Mouse (Mus musculus) T-helper 1 cell (primary cell): Measurements from ENCODE around the gene Olfr679.
"Not testable (repeated sequence)": the region's sequence is repeated elsewhere in the genome, so short reads cannot be mapped to it uniquely, and the experiment has no call there.

Source experiments
- in situ Hi-C: fragments of 300-600 bp; cut with MboI, MseI; formaldehyde crosslinking; loops from one replicate; pipeline ENCODE4 v1.15.1; 2025; ENCODE audit warnings: high pct_unique_total_duplicates

The Olfr679 gene

DNA sequence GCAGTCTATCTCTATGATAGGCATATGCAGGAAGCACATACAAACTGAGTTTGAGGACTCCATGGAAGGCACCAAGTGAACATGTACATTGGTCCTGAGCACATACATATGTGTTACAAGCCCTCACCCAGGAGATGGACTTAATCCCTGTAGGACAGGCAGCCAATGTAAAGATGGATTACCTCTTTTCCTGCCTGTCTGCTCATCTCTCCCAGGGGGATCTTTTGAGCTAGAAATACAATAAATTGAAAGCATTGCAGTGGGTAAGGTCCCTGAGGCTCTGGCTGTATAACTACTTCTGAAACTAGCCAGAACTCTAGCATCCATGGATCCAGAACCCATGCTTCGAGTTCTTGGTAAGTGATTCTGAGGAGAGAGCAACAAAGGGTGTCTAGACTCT lies at the start of gene Olfr679:
Gene Olfr679, plus strand, starts transcription at position 301 of the 400 bp plus-strand sequence.
- in situ Hi-C loops = no loop called here

DNA sequence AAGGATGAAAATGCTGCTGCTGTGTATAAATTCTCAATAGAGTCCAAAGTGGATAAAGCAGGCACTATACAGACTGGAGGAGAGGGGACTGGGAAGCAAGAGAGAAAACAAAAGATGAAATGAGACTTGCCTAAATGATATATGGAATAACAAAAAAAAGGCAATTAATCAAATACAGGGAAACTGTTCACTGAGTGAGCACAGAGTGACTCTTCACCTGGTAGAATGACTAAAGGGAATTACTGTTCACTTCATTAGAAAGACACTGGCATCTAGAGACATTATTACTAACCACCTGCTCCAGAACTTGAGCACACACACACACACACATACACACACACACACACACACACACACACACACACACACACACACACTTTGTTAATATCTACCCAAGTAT lies 48.6 kb upstream of the Olfr679 start, which contains the start of gene Olfr676:
Gene Olfr676, plus strand, starts transcription at position 301 of the 400 bp plus-strand sequence.
- in situ Hi-C loops = loop anchor here (5.0 kb wide), 1 partner anchor 485 kb away; no protein-coding TSS in a partner anchor

DNA sequence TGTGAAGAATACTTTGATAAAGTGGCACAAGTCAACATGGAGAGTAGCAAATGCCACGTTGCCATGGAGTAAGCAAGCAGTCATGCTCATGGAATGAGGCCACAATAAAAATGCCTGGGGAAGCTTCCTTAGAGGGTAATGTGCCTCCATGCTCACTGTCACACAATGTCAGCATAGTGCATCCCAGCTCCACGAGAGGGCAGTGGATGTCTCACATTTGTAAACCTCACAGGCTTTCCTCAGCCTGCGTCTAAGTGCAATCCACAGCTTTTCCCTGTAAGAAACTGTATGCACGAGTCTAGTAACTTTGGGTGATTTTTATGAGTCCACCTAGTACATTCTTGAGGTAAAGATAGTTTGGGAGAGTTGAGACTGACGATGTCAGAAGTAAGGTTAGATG lies 47.2 kb upstream of the Olfr679 start:
- in situ Hi-C loops = loop anchor here (5.0 kb wide), 1 partner anchor 483 kb away; no protein-coding TSS in a partner anchor

DNA sequence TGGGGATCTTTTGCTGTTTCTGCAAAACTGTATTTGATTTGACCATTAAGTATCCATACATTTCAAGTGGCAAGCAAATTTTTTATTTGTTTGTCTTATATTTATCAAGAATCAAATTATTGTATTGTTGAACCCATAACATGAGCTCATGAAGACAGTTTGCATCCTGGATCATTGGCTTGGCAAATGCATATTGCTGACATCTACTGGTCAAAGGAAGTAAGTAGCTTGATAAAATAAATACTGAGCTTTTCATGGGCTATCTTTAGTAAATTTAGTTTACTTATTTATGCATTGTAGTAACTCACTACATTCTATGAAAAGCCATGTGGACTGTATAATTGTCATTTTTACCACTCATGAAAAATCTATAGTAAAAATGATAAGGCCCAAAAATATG lies 22.1 kb upstream of the Olfr679 start:
- in situ Hi-C loops = no loop called here

DNA sequence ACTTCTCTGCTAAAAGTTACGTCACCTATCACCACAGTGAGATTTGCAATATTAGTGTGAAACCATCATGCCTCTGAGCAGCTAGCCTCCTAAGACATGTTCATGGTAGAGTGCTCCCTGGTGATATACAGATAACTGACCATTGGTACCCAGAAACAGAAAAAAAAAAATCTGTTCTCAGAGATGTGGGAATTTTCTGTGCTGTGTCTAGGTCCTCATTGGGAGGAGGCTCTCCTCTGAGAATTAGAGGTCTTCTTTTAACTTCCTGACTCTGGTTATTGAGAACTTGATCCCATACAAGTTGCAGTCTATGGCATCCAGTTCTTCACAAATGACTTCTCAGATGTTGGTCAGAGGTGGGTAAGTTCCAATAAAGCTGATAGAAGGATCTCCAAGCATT lies 16.8 kb upstream of the Olfr679 start, which contains the start of gene Olfr678:
Gene Olfr678, plus strand, starts transcription at position 301 of the 400 bp plus-strand sequence.
- in situ Hi-C loops = no loop called here

DNA sequence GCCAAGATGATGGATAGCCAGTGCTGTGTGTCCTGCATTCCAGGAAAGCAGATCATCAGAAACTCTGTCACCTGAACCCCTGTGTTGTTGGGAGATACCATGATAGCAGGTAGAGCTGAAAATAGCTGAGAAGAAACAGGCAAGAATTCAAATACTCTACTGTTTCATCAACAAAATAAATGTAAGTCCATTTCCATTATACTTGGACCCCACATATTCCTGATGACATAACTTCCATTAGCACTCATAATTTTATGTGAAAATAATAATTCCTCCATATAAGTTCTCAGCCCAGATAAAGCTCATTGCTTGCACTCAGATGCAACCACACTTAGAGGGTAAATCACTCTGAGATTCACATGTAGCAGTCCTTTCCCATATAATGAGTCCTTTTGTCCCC lies 11.7 kb downstream of the Olfr679 start, which contains the start of gene Olfr680-ps1:
Gene Olfr680-ps1, minus strand, starts transcription at position 101 of the 400 bp plus-strand sequence.
- in situ Hi-C loops = not testable (repeated sequence)

DNA sequence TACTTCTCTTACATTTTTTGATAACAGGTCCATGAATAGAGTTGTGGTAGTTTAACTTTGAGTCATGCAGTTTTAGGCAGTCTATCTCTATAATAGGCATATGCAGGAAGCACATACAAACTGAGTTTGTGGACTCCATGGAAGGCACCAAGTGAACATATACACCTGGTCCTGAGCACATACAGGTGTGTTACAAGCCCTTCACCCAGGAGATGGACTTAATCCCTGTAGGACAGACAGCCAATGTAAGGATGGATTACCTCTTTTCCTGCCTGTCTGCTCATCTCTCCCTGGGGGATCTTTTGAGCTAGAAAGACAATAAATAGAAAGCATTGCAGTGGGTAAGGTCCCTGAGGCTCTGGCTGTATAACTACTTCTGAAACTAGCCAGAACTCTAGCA lies 35.5 kb downstream of the Olfr679 start, which contains the start of gene Olfr681:
Gene Olfr681, plus strand, starts transcription at position 301 of the 400 bp plus-strand sequence.
- in situ Hi-C loops = no loop called here
